Mouse (Mus musculus) olfactory bulb, adult 2 months (tissue): ENCODE data around the gene Uchl4.

Experiments used
- CTCF ChIP-seq: fragments of 200-500 bp; IDR thresholded peaks from 2 replicates; pipeline ENCODE4 v1.5.1; 2012; ENCODE audit warnings: low read depth, mild to moderate bottlenecking, low read length, moderate library complexity; ENCODE audit not compliant: insufficient read depth
- POLR2A ChIP-seq: fragments of 200-500 bp; IDR thresholded peaks from 2 replicates; pipeline ENCODE4 v1.6.1; 2012; ENCODE audit warnings: mild to moderate bottlenecking, low read depth, low read length, moderate library complexity; ENCODE audit not compliant: insufficient read depth

DNA sequence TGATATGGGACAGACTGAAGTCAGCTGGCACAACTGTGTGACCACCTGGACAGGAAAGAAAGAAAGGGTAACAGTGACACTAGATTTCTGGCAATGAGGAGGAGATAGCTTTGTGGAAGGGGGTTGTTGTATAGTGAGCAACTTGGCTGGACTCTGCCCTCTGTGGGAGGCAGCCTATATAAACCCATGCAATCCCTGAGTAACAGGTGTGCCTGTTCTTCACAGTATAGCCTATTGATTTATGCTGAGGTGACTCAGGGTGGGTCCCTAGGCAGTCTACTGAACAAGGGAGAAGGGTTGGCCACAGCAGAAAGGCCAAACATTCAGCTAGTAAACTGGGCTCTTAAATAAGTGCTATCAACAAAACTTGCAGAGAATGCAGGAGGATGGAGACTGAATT lies 9.2 kb upstream of the Uchl4 start:
- TF ChIP-seq CTCF (no peak), POLR2A (no peak)
